16 mouse cellular contexts compared by ENCODE assay signal in genomic region chr1:162252869-162253268, GRCm38 (mm10).
"Had no signal": no experiment of that assay in that cellular context is flagged by ENCODE, and none has a peak within 500 bp of the region (broad histone marks: within the 10 kb centered on the region; RNA-seq: fewer than 3 reads in every experiment).

No protein-coding gene starts in this region.

- H3K27ac ChIP-seq: left cerebral cortex, adult 2 months; liver, embryonic 14.5 days; midbrain, embryonic 12.5 days; neural tube, embryonic 15.5 days had no signal

- H3K27me3 ChIP-seq: midbrain, embryonic 12.5 days; neural tube, embryonic 15.5 days had no signal

- H3K36me3 ChIP-seq: midbrain, embryonic 12.5 days had no signal

- H3K9me3 ChIP-seq: midbrain, embryonic 12.5 days; neural tube, embryonic 15.5 days had no signal

- H3K4me3 ChIP-seq: left cerebral cortex, adult 2 months; midbrain, embryonic 12.5 days; myocyte; neural tube, embryonic 15.5 days had no signal

- H3K4me2 ChIP-seq: midbrain, embryonic 12.5 days; neural tube, embryonic 15.5 days had no signal

- H3K9ac ChIP-seq: liver, embryonic 14.5 days; midbrain, embryonic 12.5 days; neural tube, embryonic 15.5 days had no signal

- DNase-seq: kidney, adult 8-10 months; kidney, postnatal 25 days; liver; lung, adult 2 months; lung, postnatal 36 days; right cerebral cortex, adult 18-20 months; right cerebral cortex, postnatal 25 days; thymus, adult 2 months; thymus, postnatal 36 days had no signal

- ATAC-seq: intestine, postnatal 0 days; lung, postnatal 0 days had no signal
